34 mouse cellular contexts compared by ENCODE assay signal in genomic region chr9:44594901-44595536, GRCm38 (mm10). TPM values are rescaled to one million over a fixed set of nuclear protein-coding genes. Genes with fewer than 3 reads are reported as not detected.
DNase-seq lines count a peak whose midpoint lies in the region; ATAC-seq lines count a peak whose summit lies in the region.
"Had no signal": no experiment of that assay in that cellular context is flagged by ENCODE, and none has a peak within 500 bp of the region (broad histone marks: within the 10 kb centered on the region; RNA-seq: fewer than 3 reads in every experiment).

No protein-coding gene starts in this region.

- DNase-seq in kidney, postnatal 10 days = peak; percentile 19
- peak; percentile 88 for DNase-seq in ES-CJ7 (ENCODE audit: low read depth, low spot score)
- DNase-seq in kidney, postnatal 25 days = peak; percentile 36 to 58
- no peak for DNase-seq in right cerebral cortex, postnatal 4 days
- DNase-seq: adrenal gland, postnatal 14 days; cerebellum, adult 11 months; cerebellum, adult 9-10 months; cerebellum, postnatal 36 days; embryo, embryonic 11 days; gastrocnemius, postnatal 36 days; heart, adult 18-20 months; heart, postnatal 36 days; liver; lung, adult 2 months; lung, postnatal 10 days; right cerebral cortex, postnatal 14 days; spleen, adult 18-20 months; thymus, adult 18-20 months; thymus, postnatal 36 days had no signal

- no peaks in the 10 kb centered on the region for H3K9me3 ChIP-seq in intestine, embryonic 16.5 days (ENCODE audit: control insufficient read depth, low read length)
- no peaks in the 10 kb centered on the region for H3K9me3 ChIP-seq in intestine, embryonic 15.5 days
- 0 out of 2 replicates have a peak, but pooled peaks cover 4% of the 10 kb centered on the region for H3K9me3 ChIP-seq in kidney, embryonic 16.5 days (ENCODE audit: low read length)
- H3K9me3 ChIP-seq: hindbrain, embryonic 12.5 days; neural tube, embryonic 13.5 days had no signal

- no peaks in the 10 kb centered on the region for H3K27me3 ChIP-seq in intestine, embryonic 16.5 days (replicated peaks; ENCODE audit: control insufficient read depth, insufficient read depth, low read length)
- H3K27me3 ChIP-seq in intestine, embryonic 15.5 days (replicated peaks) = no peaks in the 10 kb centered on the region
- no peaks in the 10 kb centered on the region for H3K27me3 ChIP-seq in kidney, embryonic 16.5 days (ENCODE audit: insufficient read depth, low read length)
- H3K27me3 ChIP-seq: embryonic facial prominence, embryonic 12.5 days; hindbrain, embryonic 12.5 days; neural tube, embryonic 13.5 days had no signal

- H3K4me2 ChIP-seq in intestine, embryonic 16.5 days (ENCODE audit: low read depth, low read length) = no peak overlapping the region
- H3K4me2 ChIP-seq in intestine, embryonic 15.5 days (replicated peaks) = no peak overlapping the region
- H3K4me2 ChIP-seq in kidney, embryonic 16.5 days (replicated peaks; ENCODE audit: low read depth, low read length) = no peak overlapping the region
- H3K4me2 ChIP-seq: embryonic facial prominence, embryonic 12.5 days; heart, embryonic 11.5 days; hindbrain, embryonic 12.5 days; neural tube, embryonic 13.5 days had no signal

- ATAC-seq in intestine, embryonic 16.5 days = 0 out of 2 replicates have a peak, but pooled peaks have one; percentile 45
- ATAC-seq in intestine, embryonic 15.5 days = no peak
- no peak for ATAC-seq in kidney, embryonic 16.5 days (ENCODE audit: low FRiP score, low TSS enrichment)
- no peak for ATAC-seq in inflammation-experienced regulatory T-cells, adult 6 months
- ATAC-seq: forebrain, embryonic 14.5 days; hindbrain, postnatal 0 days; midbrain, embryonic 16.5 days had no signal

- H3K4me1 ChIP-seq in intestine, embryonic 16.5 days (ENCODE audit: control insufficient read depth, insufficient read depth, low read length) = peaks cover 12% of the 10 kb centered on the region
- peaks cover 8% of the 10 kb centered on the region; the same call in 1 of the 2 replicates for H3K4me1 ChIP-seq in intestine, embryonic 15.5 days (replicated peaks)
- peaks cover 23% of the 10 kb centered on the region for H3K4me1 ChIP-seq in kidney, embryonic 16.5 days (ENCODE audit: insufficient read depth, low read length)

- peak overlapping the region; percentile 15; the same call in 1 of the 2 replicates for H3K27ac ChIP-seq in intestine, embryonic 16.5 days (ENCODE audit: low read length)
- H3K27ac ChIP-seq in intestine, embryonic 15.5 days = no peak overlapping the region
- no peak overlapping the region for H3K27ac ChIP-seq in kidney, embryonic 16.5 days (ENCODE audit: low read length)
- H3K27ac ChIP-seq: embryonic facial prominence, embryonic 12.5 days; hindbrain, embryonic 12.5 days; hindbrain, postnatal 0 days; liver, embryonic 14.5 days; neural tube, embryonic 13.5 days; stomach, postnatal 0 days had no signal

- 69% methylated on average over 9 of the region's 9 CpGs for WGBS in intestine, embryonic 16.5 days
- WGBS in intestine, embryonic 15.5 days = 63% methylated on average over 9 of the region's 9 CpGs
- WGBS in kidney, embryonic 16.5 days = 87% methylated on average over 9 of the region's 9 CpGs

- H3K4me3 ChIP-seq in intestine, embryonic 16.5 days (ENCODE audit: low read length) = no peak overlapping the region
- no peak overlapping the region for H3K4me3 ChIP-seq in intestine, embryonic 15.5 days (replicated peaks)
- H3K4me3 ChIP-seq in kidney, embryonic 16.5 days (ENCODE audit: low read length) = no peak overlapping the region
- H3K4me3 ChIP-seq: embryonic facial prominence, embryonic 12.5 days; hindbrain, embryonic 12.5 days; myocyte; neural tube, embryonic 13.5 days had no signal

- no peaks in the 10 kb centered on the region for H3K36me3 ChIP-seq in intestine, embryonic 16.5 days (ENCODE audit: control insufficient read depth, insufficient read depth, low read length)
- H3K36me3 ChIP-seq in intestine, embryonic 15.5 days = no peaks in the 10 kb centered on the region
- no peaks in the 10 kb centered on the region for H3K36me3 ChIP-seq in kidney, embryonic 16.5 days (ENCODE audit: insufficient read depth, low read length)
- H3K36me3 ChIP-seq: embryonic facial prominence, embryonic 12.5 days; hindbrain, embryonic 12.5 days; neural tube, embryonic 13.5 days had no signal

- H3K9ac ChIP-seq in intestine, embryonic 16.5 days (ENCODE audit: low read depth, low read length) = no peak overlapping the region
- H3K9ac ChIP-seq in intestine, embryonic 15.5 days = no peak overlapping the region
- no peak overlapping the region for H3K9ac ChIP-seq in kidney, embryonic 16.5 days (replicated peaks; ENCODE audit: low read length)
- H3K9ac ChIP-seq: embryonic facial prominence, embryonic 12.5 days; hindbrain, embryonic 12.5 days; liver, embryonic 14.5 days; neural tube, embryonic 13.5 days had no signal

RNA-seq across cellular contexts. Expression of gene Ddx6, which starts 9.7 kb away (rescaled TPM):
- 8.1 and 9.8 TPM in 2 replicates for polyA plus RNA-seq in intestine, embryonic 16.5 days (2015; fragmentation: Nextera tagmentation; extraction: Ambion mirVana)
- 14.6 and 14.7 TPM in 2 replicates for polyA plus RNA-seq in intestine, embryonic 15.5 days (2015; fragmentation: Nextera tagmentation; extraction: Ambion mirVana)
- polyA plus RNA-seq in kidney, embryonic 16.5 days (2015; fragmentation: Nextera tagmentation; extraction: Ambion mirVana) = 11.2 and 13.9 TPM in 2 replicates
- 100 to 1,000 TPM in 1 of 3 experiments, 10 to 100 TPM in 2; 57.3 to 129 (median 66.8) TPM for polyA plus RNA-seq in inflammation-experienced regulatory T-cells, adult 6 months (2017; shearing (Covaris generic))

RNA-seq across cellular contexts. Expression of gene Cxcr5, which starts 33.3 kb away (rescaled TPM):
- polyA plus RNA-seq in intestine, embryonic 16.5 days (2015; fragmentation: Nextera tagmentation; extraction: Ambion mirVana) = 1.1 TPM in 2 replicates
- 1.3 TPM in 2 replicates for polyA plus RNA-seq in intestine, embryonic 15.5 days (2015; fragmentation: Nextera tagmentation; extraction: Ambion mirVana)
- 0.11 TPM in 1 of 2 replicates, not detected in the other for polyA plus RNA-seq in kidney, embryonic 16.5 days (2015; fragmentation: Nextera tagmentation; extraction: Ambion mirVana)
- 100 to 1,000 TPM in 2 of 3 experiments, 10 to 100 TPM in 1; 62.4 to 131 (median 115) TPM for polyA plus RNA-seq in inflammation-experienced regulatory T-cells, adult 6 months (2017; shearing (Covaris generic))
- polyA plus RNA-seq: forebrain, embryonic 14.5 days; G1E; hindbrain, embryonic 12.5 days; hindbrain, postnatal 0 days; midbrain, embryonic 16.5 days; neural tube, embryonic 13.5 days had no signal

Comparison
In these comparisons a context has a peak if more than half of its experiments do, and no peak if none do; other contexts are left out.
1. RNA of gene Cxcr5, which starts 33.3 kb away (polyA plus RNA-seq): 62.4 to 131 TPM in inflammation-experienced regulatory T-cells, adult 6 months; 1.3 TPM in intestine, embryonic 15.5 days, 1.1 TPM in intestine, embryonic 16.5 days and 0.11 TPM in kidney, embryonic 16.5 days; every median in the first group is over 10 times any median in the second.